Mouse (Mus musculus) CH12.LX (cell line): Measurements from ENCODE around the gene Tmem221. TPM values are rescaled to one million over a fixed set of nuclear protein-coding genes. Genes with fewer than 3 reads are reported as not detected.
A peak's percentile ranks its signal among the peaks of the same experiment; 100 is the strongest.

Source experiments
- DNase-seq: peaks from one replicate; pipeline ENCODE4 v3.0.0-alpha.2; 2013; ENCODE audit errors: extremely low read depth
- H3K27ac ChIP-seq: 2 replicates; pipeline ENCODE4 v1.5.1; 2012; ENCODE audit warnings: low read depth, mild to moderate bottlenecking, control low read depth, moderate library complexity; ENCODE audit not compliant: insufficient read depth
- H3K27me3 ChIP-seq: replicated peaks from 2 replicates; pipeline ENCODE3; 2012; ENCODE audit warnings: inconsistent platforms
- H3K36me3 ChIP-seq, 2 experiments: replicated peaks in 1 of 2; 2 replicates each; pipeline versions ENCODE3 to v1.6.1; 2012; ENCODE audit warnings: inconsistent platforms in 1 of 2, low read length in 1 of 2, mild to moderate bottlenecking in 1 of 2, mixed read lengths in 1 of 2, moderate library complexity in 1 of 2; ENCODE audit not compliant: control insufficient read depth in 1 of 2, insufficient read depth in 1 of 2
- H3K4me1 ChIP-seq, 2 experiments: 2 replicates each; pipeline ENCODE4 v1.6.1; 2012; ENCODE audit warnings: inconsistent platforms in 1 of 2, moderate library complexity in 1 of 2; ENCODE audit not compliant: insufficient read depth in 2 of 2, control insufficient read depth in 1 of 2
- H3K4me2 ChIP-seq: 2 replicates; pipeline ENCODE4 v1.6.1; 2012; ENCODE audit warnings: low read depth, mild to moderate bottlenecking, control low read depth; ENCODE audit not compliant: poor library complexity, insufficient read depth, severe bottlenecking
- H3K4me3 ChIP-seq, 3 experiments: fragments of 150-350 bp in 1 of 3; sonication (generic) in 1 of 3; replicated peaks in 1 of 3; 2 replicates each; pipeline versions ENCODE3 to v1.5.1; 2011 to 2012; ENCODE audit warnings: low read depth in 2 of 3, low read length in 2 of 3, mild to moderate bottlenecking in 2 of 3, moderate library complexity in 2 of 3, control low read depth in 1 of 3, improper control_type of control experiment in 1 of 3, inconsistent platforms in 1 of 3, mixed read lengths in 1 of 3; ENCODE audit not compliant: poor library complexity in 1 of 3
- H3K79me2 ChIP-seq: replicated peaks from 2 replicates; pipeline ENCODE4 v1.6.1; 2012; ENCODE audit warnings: mild to moderate bottlenecking, moderate library complexity; ENCODE audit not compliant: control insufficient read depth, poor library complexity, insufficient read depth, severe bottlenecking; ENCODE audit errors: extremely low read depth
- H3K9ac ChIP-seq: 2 replicates; pipeline ENCODE4 v1.6.1; 2012; ENCODE audit warnings: low read depth, mild to moderate bottlenecking, control low read depth, moderate library complexity; ENCODE audit not compliant: insufficient read depth
- H3K9me3 ChIP-seq: replicated peaks from 2 replicates; pipeline ENCODE3; 2012; ENCODE audit warnings: low read length, inconsistent platforms, mixed read lengths
- CHD1 ChIP-seq: IDR thresholded peaks from 2 replicates; pipeline ENCODE4 v1.6.1; 2012; ENCODE audit warnings: low read depth, low read length, improper control_type of control experiment, inconsistent platforms
- CTCF ChIP-seq, 2 experiments: IDR thresholded peaks in 1 of 2; conservative IDR thresholded peaks in 1 of 2; 2 replicates each; pipeline ENCODE4 v1.5.1; 2011 to 2012; ENCODE audit warnings: low read depth in 2 of 2, low read length in 2 of 2, improper control_type of control experiment in 1 of 2, inconsistent platforms in 1 of 2, mild to moderate bottlenecking in 1 of 2, moderate library complexity in 1 of 2
- E2F4 ChIP-seq: IDR thresholded peaks from 2 replicates; pipeline ENCODE4 v1.6.1; 2011; ENCODE audit warnings: low read depth, low read length, improper control_type of control experiment; ENCODE audit not compliant: insufficient replicate concordance
- ELF1 ChIP-seq: IDR thresholded peaks from 2 replicates; pipeline ENCODE4 v1.6.1; 2014; ENCODE audit warnings: low read depth, mild to moderate bottlenecking, inconsistent platforms, low read length, improper control_type of control experiment
- EP300 ChIP-seq: IDR thresholded peaks from 2 replicates; pipeline ENCODE4 v1.6.1; 2011; ENCODE audit warnings: low read length, improper control_type of control experiment
- ETS1 ChIP-seq: conservative IDR thresholded peaks from 2 replicates; pipeline ENCODE4 v1.6.1; 2012; ENCODE audit warnings: low read depth, mild to moderate bottlenecking, inconsistent platforms, low read length, improper control_type of control experiment, moderate library complexity
- GABPA ChIP-seq: IDR thresholded peaks from 2 replicates; pipeline ENCODE4 v1.6.1; 2012; ENCODE audit warnings: low read depth, low read length, improper control_type of control experiment, inconsistent platforms; ENCODE audit not compliant: insufficient replicate concordance
- HCFC1 ChIP-seq: IDR thresholded peaks from 2 replicates; pipeline ENCODE4 v1.6.1; 2012; ENCODE audit warnings: low read depth, mild to moderate bottlenecking, inconsistent platforms, low read length, improper control_type of control experiment
- IRF4 ChIP-seq: IDR thresholded peaks from 2 replicates; pipeline ENCODE4 v1.6.1; 2014; ENCODE audit warnings: low read depth, mild to moderate bottlenecking, inconsistent platforms, low read length, improper control_type of control experiment
- JUN ChIP-seq: IDR thresholded peaks from 2 replicates; pipeline ENCODE4 v1.6.1; 2011; ENCODE audit warnings: low read depth, mild to moderate bottlenecking, low read length, improper control_type of control experiment, moderate library complexity; ENCODE audit not compliant: insufficient read depth
- JUND ChIP-seq: conservative IDR thresholded peaks from 2 replicates; pipeline ENCODE4 v1.6.1; 2011; ENCODE audit warnings: low read depth, low read length, improper control_type of control experiment
- KAT2A ChIP-seq: IDR thresholded peaks from 2 replicates; pipeline ENCODE4 v1.6.1; 2012; ENCODE audit warnings: low read length, improper control_type of control experiment, inconsistent platforms; ENCODE audit not compliant: insufficient replicate concordance
- MAFK ChIP-seq: IDR thresholded peaks from 2 replicates; pipeline ENCODE4 v1.6.1; 2011; ENCODE audit warnings: low read length, improper control_type of control experiment; ENCODE audit not compliant: insufficient replicate concordance
- MAX ChIP-seq: IDR thresholded peaks from 2 replicates; pipeline ENCODE4 v1.6.1; 2011; ENCODE audit warnings: low read length, improper control_type of control experiment
- MEF2A ChIP-seq: IDR thresholded peaks from 2 replicates; pipeline ENCODE4 v1.6.1; 2014; ENCODE audit warnings: low read depth, mild to moderate bottlenecking, inconsistent platforms, low read length, improper control_type of control experiment, borderline replicate concordance
- MXI1 ChIP-seq: IDR thresholded peaks from 2 replicates; pipeline ENCODE4 v1.6.1; 2011; ENCODE audit warnings: mild to moderate bottlenecking, low read depth, low read length, improper control_type of control experiment
- MYC ChIP-seq: IDR thresholded peaks from 2 replicates; pipeline ENCODE4 v1.6.1; 2011; ENCODE audit warnings: low read depth, mild to moderate bottlenecking, improper control_type of control experiment, low read length
- NRF1 ChIP-seq: IDR thresholded peaks from 2 replicates; pipeline ENCODE4 v1.6.1; 2014; ENCODE audit warnings: low read depth, mild to moderate bottlenecking, inconsistent platforms, low read length, improper control_type of control experiment, moderate library complexity
- PAX5 ChIP-seq: IDR thresholded peaks from 2 replicates; pipeline ENCODE4 v1.6.1; 2012; ENCODE audit warnings: low read length, inconsistent platforms, mixed read lengths
- POLR2AphosphoS2 ChIP-seq: IDR thresholded peaks from 2 replicates; pipeline ENCODE4 v1.6.1; 2011; ENCODE audit warnings: low read depth, low read length, improper control_type of control experiment
- RAD21 ChIP-seq: IDR thresholded peaks from 2 replicates; pipeline ENCODE4 v1.6.1; 2011; ENCODE audit warnings: low read depth, mild to moderate bottlenecking, low read length, improper control_type of control experiment, moderate library complexity
- SIN3A ChIP-seq: IDR thresholded peaks from 2 replicates; pipeline ENCODE4 v1.6.1; 2012; ENCODE audit warnings: low read length, improper control_type of control experiment, inconsistent platforms
- SMC3 ChIP-seq: IDR thresholded peaks from 2 replicates; pipeline ENCODE4 v1.6.1; 2011; ENCODE audit warnings: low read depth, low read length, improper control_type of control experiment
- TBP ChIP-seq: conservative IDR thresholded peaks from 2 replicates; pipeline ENCODE4 v1.6.1; 2011; ENCODE audit warnings: low read depth, low read length, improper control_type of control experiment
- TCF12 ChIP-seq: IDR thresholded peaks from 2 replicates; pipeline ENCODE4 v1.6.1; 2014; ENCODE audit warnings: low read depth, mild to moderate bottlenecking, inconsistent platforms, low read length, improper control_type of control experiment
- UBTF ChIP-seq: IDR thresholded peaks from 2 replicates; pipeline ENCODE4 v1.6.1; 2012; ENCODE audit warnings: low read depth, mild to moderate bottlenecking, inconsistent platforms, low read length, improper control_type of control experiment, moderate library complexity
- USF2 ChIP-seq: conservative IDR thresholded peaks from 2 replicates; pipeline ENCODE4 v1.6.1; 2011; ENCODE audit warnings: low read depth, low read length, improper control_type of control experiment
- ZC3H11A ChIP-seq: IDR thresholded peaks from 2 replicates; pipeline ENCODE4 v1.6.1; 2012; ENCODE audit warnings: low read depth, mild to moderate bottlenecking, inconsistent platforms, low read length, improper control_type of control experiment
- ZKSCAN1 ChIP-seq: IDR thresholded peaks from 2 replicates; pipeline ENCODE4 v1.6.1; 2012; ENCODE audit warnings: low read depth, inconsistent platforms, low read length, improper control_type of control experiment, borderline replicate concordance
- ZMIZ1 ChIP-seq: IDR thresholded peaks from 2 replicates; pipeline ENCODE4 v1.6.1; 2012; ENCODE audit warnings: low read depth, mild to moderate bottlenecking, inconsistent platforms, low read length, improper control_type of control experiment
- dilution Hi-C: fragments of 300-500 bp; cut with MboI; formaldehyde crosslinking; loops from 2 replicates; pipeline ENCODE4 v1.14.3; 2020; ENCODE audit warnings: low sequenced_read_pairs; ENCODE audit not compliant: extremely low pct_unique_long_range_greater_than_20kb, extremely low pct_ligation_motif_present
- in situ Hi-C: fragments of 300-500 bp; cut with MboI; formaldehyde crosslinking; loops from 3 replicates; pipeline ENCODE4 v1.14.3; 2019; ENCODE audit warnings: low sequenced_read_pairs, low pct_ligation_motif_present, low pct_unique_long_range_greater_than_20kb, mixed read lengths
- polyA plus RNA-seq: library from polyadenylated mRNA; unstranded; fragments of >175 nt; gene quantifications from 2 replicates; pipeline ENCODE4 v1.2.1, GENCODE M21; 2012; ENCODE audit warnings: low read depth; ENCODE audit not compliant: insufficient read length
- total RNA-seq, 2 experiments: library from RNA; depleted of rRNA; stranded (reverse); fragments of 300-350 nt in 1 of 2; fragments of >200 nt in 1 of 2; gene quantifications; 2 replicates each; pipeline ENCODE4 v1.2.3; 2012 to 2014

Tmem221 gene
- total and polyA plus RNA-seq, 3 experiments = 0.51 TPM; not detected in 2

DNA sequence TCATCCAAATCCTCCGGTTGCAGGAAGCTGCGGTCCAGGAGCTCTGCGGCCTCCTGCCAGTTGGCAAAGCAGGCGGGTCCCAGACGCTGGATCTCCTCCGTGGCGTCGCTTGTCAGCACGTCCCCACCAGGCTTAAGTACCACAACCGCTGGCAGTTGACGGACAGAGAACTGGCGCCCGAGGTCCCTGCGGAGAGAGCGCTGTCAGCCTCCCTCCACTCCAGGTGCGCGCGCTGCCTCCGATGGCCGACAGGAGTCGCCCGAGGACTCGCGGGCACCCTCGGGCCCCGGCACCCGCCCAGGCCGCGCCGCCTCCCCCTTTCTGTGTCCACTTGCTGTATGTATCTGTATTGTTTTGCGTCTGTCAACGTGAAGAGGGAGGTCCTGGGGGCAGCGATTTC lies 4.1 kb upstream of the Tmem221 start:
- peak; percentile 59 for DNase-seq
- Histone ChIP-seq H3K27me3 (peaks cover 22% of the 10 kb centered on the region), H3K4me1 (peaks cover 10 to 20% of the 10 kb centered on the region in 2 experiments), H3K9me3 (peaks cover 16% of the 10 kb centered on the region), H3K9ac (no peak overlapping the region), H3K36me3 (no peaks in the 10 kb centered on the region), H3K4me2 (no peak overlapping the region), H3K27ac (no peak overlapping the region), H3K79me2 (no peaks in the 10 kb centered on the region), H3K4me3 (no peak overlapping the region)
- in situ Hi-C loops = loop anchor here (5.0 kb wide), 1 partner anchor 70 kb away; no protein-coding TSS in a partner anchor
- dilution Hi-C loops = no loop called here
- no peak for TF ChIP-seq PAX5
- TF ChIP-seq UBTF = no peak
- peak; percentile 56; the same call in 1 of the 2 replicates for TF ChIP-seq SIN3A
- TF ChIP-seq JUN = no peak
- TF ChIP-seq NRF1 = 0 out of 2 replicates have a peak, but pooled peaks have one; percentile 47
- no peak for TF ChIP-seq ZMIZ1
- no peak for TF ChIP-seq KAT2A
- no peak for TF ChIP-seq ELF1
- peak; percentile 59; the same call in 1 of the 2 replicates for TF ChIP-seq ZC3H11A
- TF ChIP-seq TCF12 = peak; percentile 54
- peak in 1 of 2 experiments; percentile 92; a peak in 2 of 4 replicates for TF ChIP-seq CTCF (conservative IDR thresholded peaks at IDR 0.05 in 1 of 2, IDR thresholded peaks at IDR 0.05 in 1 of 2; ENCODE audit: low read depth in 2 of 2, low read length in 2 of 2)
- TF ChIP-seq MEF2A = no peak
- no peak for TF ChIP-seq EP300
- TF ChIP-seq USF2 = no peak
- no peak for TF ChIP-seq MYC
- TF ChIP-seq ETS1 = no peak
- TF ChIP-seq POLR2AphosphoS2 = no peak
- TF ChIP-seq IRF4 = 0 out of 2 replicates have a peak, but pooled peaks have one; percentile 26
- no peak for TF ChIP-seq ZKSCAN1
- TF ChIP-seq MAX = no peak
- TF ChIP-seq HCFC1 = no peak
- TF ChIP-seq GABPA = no peak
- TF ChIP-seq MXI1 = peak; percentile 47; the same call in 1 of the 2 replicates
- TF ChIP-seq JUND = no peak
- TF ChIP-seq CHD1 = no peak
- no peak for TF ChIP-seq MAFK
- TF ChIP-seq E2F4 = no peak
- peak; percentile 96 for TF ChIP-seq SMC3
- TF ChIP-seq TBP = no peak
- peak; percentile 71 for TF ChIP-seq RAD21
